Mouse (Mus musculus) liver, embryonic 12.5 days (tissue): ENCODE measurements around the gene Psmd8. TPM values are rescaled to one million over a fixed set of nuclear protein-coding genes. Genes with fewer than 3 reads are reported as not detected.

ENCODE experiments used
- ATAC-seq: fragments of 200-750 bp; cut with Nextera tagmentation; 2 replicates; pipeline ENCODE4 v1.8.0; 2017; ENCODE audit warnings: moderate number of reproducible peaks, mild to moderate bottlenecking, moderate library complexity
- H3K27ac ChIP-seq: fragments of 300-500 bp; sonication (generic); 2 replicates; pipeline ENCODE4 v1.5.1; 2016; ENCODE audit warnings: mild to moderate bottlenecking
- H3K27me3 ChIP-seq: fragments of 300-500 bp; sonication (generic); replicated peaks from 2 replicates; pipeline ENCODE4 v1.6.1; 2016; ENCODE audit warnings: mild to moderate bottlenecking, moderate library complexity
- H3K36me3 ChIP-seq: fragments of 300-500 bp; sonication (generic); 2 replicates; pipeline ENCODE4 v1.6.1; 2016; ENCODE audit warnings: mild to moderate bottlenecking, moderate library complexity
- H3K4me1 ChIP-seq: fragments of 300-500 bp; sonication (generic); 2 replicates; pipeline ENCODE4 v1.6.1; 2016
- H3K4me2 ChIP-seq: fragments of 300-500 bp; sonication (generic); 2 replicates; pipeline ENCODE4 v1.6.1; 2016; ENCODE audit warnings: mild to moderate bottlenecking, moderate library complexity
- H3K4me3 ChIP-seq: fragments of 300-500 bp; sonication (generic); 2 replicates; pipeline ENCODE4 v1.5.1; 2016; ENCODE audit warnings: mild to moderate bottlenecking, moderate library complexity
- H3K9ac ChIP-seq: fragments of 300-500 bp; sonication (generic); 2 replicates; pipeline ENCODE4 v1.6.1; 2016; ENCODE audit warnings: mild to moderate bottlenecking, moderate library complexity
- H3K9me3 ChIP-seq: fragments of 300-500 bp; sonication (generic); replicated peaks from 2 replicates; pipeline ENCODE4 v1.6.1; 2016; ENCODE audit warnings: mild to moderate bottlenecking, moderate library complexity
- WGBS: fragments of 180-500 bp; shearing (Covaris S2); methylation state at CpG from one replicate; pipeline ENCODE4 v1.1.7; 2016; ENCODE audit not compliant: insufficient replicate concordance; 5-methylcytosine and 5-hydroxymethylcytosine counted together
- polyA plus RNA-seq: library from polyadenylated mRNA; unstranded; fragments of >200 nt; fragmentation: Nextera tagmentation; extraction: Ambion mirVana; gene quantifications from 2 replicates; pipeline ENCODE4 v1.2.1, GENCODE M21; 2016

The Psmd8 gene
- polyA plus RNA-seq, 1 experiment from 2014 or later, result 180 TPM

GRCm38 (mm10) chr7:29124970-29125369 is 55.5 kb downstream of the Psmd8 start, which contains the start of gene Ryr1:
TSS of gene Ryr1 (minus strand) at chr7:29125179.
- ATAC-seq, result peak; percentile 81
- H3K4me3 ChIP-seq, result peak within 1 kb of the TSS; percentile 46
- peak within 1 kb of the TSS; percentile 72 for H3K4me2 ChIP-seq
- 1% methylated on average over 16 of the region's 16 CpGs for WGBS
- H3K27me3 ChIP-seq, result 0 out of 2 replicates have a peak, but pooled peaks cover 3% of the 10 kb centered on the region
- H3K36me3 ChIP-seq, result no peaks in the 10 kb centered on the region
- peaks cover 34% of the 10 kb centered on the region for H3K4me1 ChIP-seq
- peak within 1 kb of the TSS; percentile 25; the same call in 1 of the 2 replicates for H3K9ac ChIP-seq
- no peaks in the 10 kb centered on the region for H3K9me3 ChIP-seq
- no peak within 1 kb of the TSS for H3K27ac ChIP-seq

Other genes starting within 250 kb of the Psmd8 start
- gene Actn4, start 218.4 kb downstream of the Psmd8 start, polyA plus RNA-seq, result 165 and 166 TPM in 2 replicates
- gene Eif3k, start 198.8 kb downstream of the Psmd8 start, polyA plus RNA-seq, result 325 and 336 TPM in 2 replicates
- gene Map4k1, start 198.7 kb downstream of the Psmd8 start, polyA plus RNA-seq, result 33.3 and 35.0 TPM in 2 replicates
- gene Ryr1, start 55.5 kb downstream of the Psmd8 start, polyA plus RNA-seq, result 0.33 and 0.38 TPM in 2 replicates
- 0.38 and 0.79 TPM in 2 replicates for gene Rasgrp4, start 45.9 kb downstream of the Psmd8 start, polyA plus RNA-seq
- 12.4 and 12.5 TPM in 2 replicates for gene Fam98c, start 24.5 kb downstream of the Psmd8 start, polyA plus RNA-seq
- 0.07 and 0.26 TPM in 2 replicates for gene Ggn, start 10.5 kb downstream of the Psmd8 start, polyA plus RNA-seq
- gene Spred3, start 10.3 kb downstream of the Psmd8 start, polyA plus RNA-seq, result 0.72 TPM in 2 replicates
- gene Catsperg1, start 33.3 kb upstream of the Psmd8 start, polyA plus RNA-seq, result 0.26 and 0.48 TPM in 2 replicates
- 2.9 and 3.1 TPM in 2 replicates for gene Kcnk6, start 51.8 kb upstream of the Psmd8 start, polyA plus RNA-seq
- 59.2 and 64.3 TPM in 2 replicates for gene Yif1b, start 57.6 kb upstream of the Psmd8 start, polyA plus RNA-seq
- gene 2200002D01Rik, start 67.8 kb upstream of the Psmd8 start, polyA plus RNA-seq, result 3.0 and 3.9 TPM in 2 replicates
- 25.9 and 28.4 TPM in 2 replicates for gene Spint2, start 101.2 kb upstream of the Psmd8 start, polyA plus RNA-seq
- 4.6 and 5.1 TPM in 2 replicates for gene Ppp1r14a, start 108.6 kb upstream of the Psmd8 start, polyA plus RNA-seq
- 2.6 and 3.6 TPM in 2 replicates for gene Dpf1, start 123.2 kb upstream of the Psmd8 start, polyA plus RNA-seq